Mouse (Mus musculus) liver, embryonic 14 days (tissue): ENCODE results near the gene Adh4. TPM values are rescaled to one million over a fixed set of nuclear protein-coding genes. Genes with fewer than 3 reads are reported as not detected.

Experiments used
- polyA plus RNA-seq: library from polyadenylated mRNA; depleted of rRNA; stranded (reverse); fragments of >200 nt; gene quantifications from 2 replicates; pipeline ENCODE4 v1.2.3, GENCODE M21; 2012; rRNA removed

The Adh4 gene
- polyA plus RNA-seq, result 0.03 and 0.08 TPM in 2 replicates

DNA sequence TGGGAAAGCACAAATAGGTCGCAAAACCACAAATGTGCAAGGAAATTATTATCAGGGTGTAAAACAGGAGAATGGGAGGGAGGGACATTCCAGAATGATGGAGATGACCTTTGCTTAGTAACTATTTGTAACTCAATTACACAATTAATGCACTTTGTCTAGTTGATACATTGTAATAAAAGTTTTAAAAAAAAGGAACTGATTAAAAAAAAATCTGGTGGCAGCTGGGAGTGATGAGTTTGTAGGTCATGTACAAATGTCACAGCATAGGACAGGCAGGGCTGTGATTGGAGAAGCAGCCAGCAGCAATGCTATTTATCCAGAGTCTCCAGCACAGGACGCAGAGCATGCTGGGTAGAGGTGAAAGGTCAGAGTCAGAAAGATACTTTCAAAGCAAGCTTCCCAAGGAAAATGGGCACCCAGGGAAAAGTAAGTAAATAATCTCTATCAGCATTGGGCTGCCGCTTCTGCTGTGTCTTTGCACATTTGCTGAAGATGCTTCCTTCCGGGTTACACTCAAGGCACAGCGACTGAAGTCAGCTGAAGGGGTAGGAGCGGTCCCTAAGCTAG lies at the start of gene Adh4:
Gene Adh4, plus strand, starts transcription at position 346 of the 570 bp plus-strand sequence.

DNA sequence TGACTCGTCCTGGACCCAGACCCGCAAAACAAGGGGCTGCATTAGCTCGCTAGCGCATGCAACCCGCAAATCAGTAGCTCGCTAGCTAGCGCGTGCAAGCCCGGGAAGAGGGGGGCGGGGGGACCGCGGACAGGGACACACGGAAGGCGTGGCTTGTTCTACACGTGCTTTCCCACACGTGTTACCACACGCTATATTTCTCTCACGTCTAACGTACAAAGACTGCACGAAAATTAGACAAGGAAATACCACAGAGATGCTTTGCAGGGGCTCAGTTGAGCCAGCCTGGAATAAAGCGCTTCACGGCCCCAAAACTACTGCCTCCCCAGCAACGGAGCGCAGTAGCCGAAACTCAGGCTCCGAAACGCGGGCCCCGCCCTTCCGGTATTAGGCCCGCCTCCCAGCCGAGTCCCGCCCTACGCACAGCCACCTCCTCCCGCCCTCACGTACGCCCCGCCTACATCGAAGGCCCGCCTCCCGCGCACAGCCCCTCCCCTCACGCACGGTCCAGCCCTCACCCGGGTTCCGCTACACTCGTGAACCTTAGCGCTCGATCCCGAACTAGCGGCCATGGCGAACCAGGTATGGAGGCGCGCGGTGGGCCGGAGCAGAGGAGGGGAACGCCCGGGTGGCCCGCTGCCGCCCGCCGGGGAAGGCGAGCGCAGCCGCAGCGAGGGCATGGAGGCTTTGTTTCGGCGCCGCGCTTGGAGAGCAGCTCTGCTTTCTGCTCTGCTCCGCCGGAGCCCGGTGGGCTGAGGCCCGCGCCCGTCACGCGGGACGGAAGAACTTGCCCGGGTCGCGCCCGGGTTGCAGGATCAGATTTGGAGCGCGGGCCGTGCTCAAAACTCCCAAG lies 27.6 kb downstream of the Adh4 start, which contains the start of gene Adh5:
Gene Adh5, plus strand, starts transcription at position 482 of the 853 bp plus-strand sequence.

Other genes starting within 250 kb of the Adh4 start
- not detected in 2 replicates for gene 4930579F01Rik, start 221.6 kb upstream of the Adh4 start, polyA plus RNA-seq
- gene Adh7, start 197.7 kb upstream of the Adh4 start, polyA plus RNA-seq, result 0.05 and 0.12 TPM in 2 replicates
- 3.1 and 3.5 TPM in 2 replicates for gene Adh1, start 154.5 kb upstream of the Adh4 start, polyA plus RNA-seq
- gene Adh6a, start 102.2 kb upstream of the Adh4 start, polyA plus RNA-seq, result not detected in 2 replicates
- 0.18 and 0.21 TPM in 2 replicates for gene Adh6b, start 73.7 kb upstream of the Adh4 start, polyA plus RNA-seq
- gene Adh5, start 27.6 kb downstream of the Adh4 start, polyA plus RNA-seq, result 40.4 and 47.3 TPM in 2 replicates
- gene Metap1, start 74.0 kb downstream of the Adh4 start, polyA plus RNA-seq, result 20.8 and 26.5 TPM in 2 replicates
- gene Eif4e, start 110.7 kb downstream of the Adh4 start, polyA plus RNA-seq, result 78.2 and 90.9 TPM in 2 replicates